Mouse (Mus musculus): ENCODE results near the gene Efna2.

Gene Efna2

DNA sequence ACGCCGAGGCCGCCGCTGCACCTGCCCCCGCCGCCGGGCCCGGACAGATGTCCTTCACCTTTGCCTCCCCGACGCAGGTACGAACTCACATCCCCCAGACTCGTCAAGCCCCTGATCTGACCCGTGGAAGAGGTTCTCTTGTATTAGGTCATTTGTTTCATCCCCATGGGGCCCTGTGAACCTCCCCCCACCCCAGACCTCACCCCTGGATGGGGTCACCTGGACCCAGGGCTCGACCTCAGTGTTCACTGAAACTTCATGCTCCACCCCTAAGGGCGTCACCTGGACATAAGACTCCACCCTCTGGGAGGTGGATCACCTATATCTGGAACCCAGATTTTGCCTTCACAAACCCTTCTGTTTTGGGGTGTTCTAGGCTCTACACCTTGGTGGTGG lies 36.8 kb upstream of the Efna2 start:
- no peak for DNase-seq

- DNase-seq, result peak in 1 of 2 experiments; percentile 34
These were observed 35.6 kb upstream of the Efna2 start for GRCm38 (mm10) chr10:80143664-80144063.

GRCm38 (mm10) chr10:80144159-80144558 lies 35.1 kb upstream of the Efna2 start:
- peak in 1 of 2 experiments; percentile 16 for DNase-seq

- peak; percentile 86 to 92 for DNase-seq
These were observed 34.1 kb upstream of the Efna2 start for GRCm38 (mm10) chr10:80144864-80145838.

DNA sequence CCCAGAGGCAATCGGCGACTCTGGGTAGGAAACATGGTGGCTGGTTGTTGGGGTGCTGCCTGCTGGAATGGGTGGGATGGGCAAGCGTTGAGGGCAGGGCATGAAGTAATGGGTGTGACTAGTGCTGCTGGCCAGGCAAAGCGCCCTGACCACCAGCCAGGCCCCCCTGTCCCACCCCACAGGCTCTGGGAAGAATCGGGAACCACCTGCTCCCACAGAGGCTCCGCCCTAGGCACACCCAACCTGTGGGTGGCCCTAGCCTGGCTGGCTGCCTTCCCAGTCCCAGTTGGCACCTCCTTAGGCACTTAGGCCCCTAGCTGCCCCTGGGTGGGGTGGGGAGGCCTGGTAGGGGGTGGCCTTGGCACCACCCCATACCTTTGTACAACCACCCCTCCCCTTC lies 33.4 kb upstream of the Efna2 start:
- DNase-seq, result peak; percentile 54 to 69

- DNase-seq, result peak in 1 of 2 experiments; percentile 33
These were observed 32.7 kb upstream of the Efna2 start for GRCm38 (mm10) chr10:80146568-80147011.

DNA sequence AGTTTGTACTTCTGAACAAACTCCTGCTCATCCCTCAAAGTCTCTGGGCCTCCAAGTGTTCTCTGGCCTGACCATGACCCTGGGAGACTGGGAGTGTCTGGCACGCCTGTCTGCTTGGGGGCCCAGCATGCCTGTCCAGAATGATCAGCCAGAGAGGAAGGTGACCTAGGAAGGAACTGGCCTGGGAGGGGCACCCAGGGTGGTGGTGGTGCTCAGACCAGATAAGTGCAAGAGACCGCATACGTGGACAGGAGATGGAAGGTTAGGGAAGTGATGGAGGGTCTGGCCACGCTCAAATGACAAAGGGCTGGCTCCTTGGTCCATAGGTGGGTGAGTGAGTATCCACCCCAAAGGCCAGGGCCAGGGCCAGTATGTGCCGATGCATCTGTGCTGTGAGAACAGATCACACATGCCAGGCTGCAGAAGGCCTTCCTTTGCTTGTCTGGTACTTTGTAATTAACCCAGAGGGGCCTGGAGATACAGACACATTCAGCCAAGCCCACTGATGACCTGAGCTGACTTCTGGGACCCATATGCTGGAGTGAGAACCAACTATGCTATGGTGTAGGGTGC lies 32.0 kb upstream of the Efna2 start:
- DNase-seq, result peak in 1 of 2 experiments; percentile 36

GRCm38 (mm10) chr10:80147719-80148601 lies 31.3 kb upstream of the Efna2 start, which contains the start of gene Midn:
Midn (plus strand) TSS chr10:80148272.
- peak; percentile 75 to 84 for DNase-seq

DNA sequence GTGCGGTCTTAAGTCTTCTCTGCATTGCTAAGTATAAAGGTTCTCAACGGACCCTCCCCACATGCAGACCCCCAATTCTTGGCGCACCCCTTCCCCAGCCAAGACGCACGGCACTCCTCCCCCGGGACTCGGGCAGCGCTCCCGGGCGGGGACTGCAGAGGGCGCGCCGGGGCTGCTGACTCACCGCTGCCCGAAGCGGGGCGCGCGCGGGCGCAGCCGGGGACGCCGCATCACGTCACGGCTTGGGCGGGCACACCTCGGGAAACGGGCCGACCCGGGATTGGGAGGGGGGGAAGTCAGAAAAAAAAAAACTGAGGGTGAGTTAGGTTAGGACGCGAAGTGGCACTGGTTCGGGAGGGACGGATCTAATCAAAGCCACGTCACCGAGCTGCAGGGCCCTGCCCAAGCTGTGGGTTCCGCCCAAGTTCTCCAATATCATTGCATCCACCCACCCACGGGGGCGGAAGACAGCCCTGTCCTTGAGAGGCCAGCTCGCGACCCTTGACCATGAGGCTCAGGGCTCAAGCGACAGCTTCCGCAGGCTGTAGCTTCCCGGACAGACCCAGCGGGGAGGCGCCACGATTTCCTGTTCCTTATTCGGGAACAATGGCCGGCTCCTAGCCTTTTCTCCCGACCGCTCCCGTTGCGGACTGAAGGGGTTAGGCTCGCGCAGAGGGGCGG lies 30.5 kb upstream of the Efna2 start:
- peak; percentile 95 to 97 for DNase-seq

DNA sequence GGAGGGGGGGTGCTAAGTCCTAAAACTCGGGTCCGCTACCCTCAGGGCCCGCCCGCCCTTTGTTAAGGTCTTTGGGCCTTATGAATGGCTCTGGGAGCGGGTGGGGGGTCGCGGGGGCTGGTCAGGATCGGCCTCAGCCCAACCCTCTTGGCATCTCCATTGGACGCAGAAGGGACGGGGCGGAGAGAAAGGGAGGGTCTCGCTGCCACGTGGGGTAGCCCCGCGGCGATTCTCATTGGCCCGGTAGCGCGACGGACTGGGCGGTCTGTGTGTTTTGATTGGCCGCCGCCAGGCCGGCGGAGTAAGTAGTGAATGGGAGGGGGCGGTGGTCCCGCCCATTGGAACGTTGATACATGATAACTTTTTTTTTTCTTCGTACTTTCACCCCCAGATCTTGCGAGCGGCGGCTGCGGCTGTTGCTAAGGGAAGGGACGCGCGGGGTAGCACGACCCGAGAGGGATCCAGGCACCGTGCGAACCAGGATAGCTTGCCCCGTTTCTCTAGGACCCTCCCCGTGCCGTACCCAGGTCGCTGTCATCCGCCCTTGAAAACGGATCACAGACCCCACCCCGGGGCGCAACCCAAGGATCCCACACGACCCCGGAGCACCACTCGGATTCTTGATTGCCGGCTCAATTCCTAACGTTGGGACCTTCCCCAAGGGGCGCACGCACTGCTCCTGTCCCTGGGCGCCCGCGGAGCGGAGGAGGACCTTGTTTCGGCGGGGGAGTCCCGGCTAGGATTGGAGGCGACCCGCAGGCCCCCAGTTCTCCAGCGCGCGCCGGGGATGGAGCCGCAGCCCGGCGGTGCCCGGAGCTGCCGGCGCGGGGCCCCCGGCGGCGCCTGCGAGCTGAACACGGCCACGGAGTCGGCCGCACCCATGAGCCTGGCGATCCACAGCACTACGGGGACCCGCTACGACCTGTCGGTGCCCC lies 29.7 kb upstream of the Efna2 start:
- DNase-seq, result peak; percentile 98 to 99

DNA sequence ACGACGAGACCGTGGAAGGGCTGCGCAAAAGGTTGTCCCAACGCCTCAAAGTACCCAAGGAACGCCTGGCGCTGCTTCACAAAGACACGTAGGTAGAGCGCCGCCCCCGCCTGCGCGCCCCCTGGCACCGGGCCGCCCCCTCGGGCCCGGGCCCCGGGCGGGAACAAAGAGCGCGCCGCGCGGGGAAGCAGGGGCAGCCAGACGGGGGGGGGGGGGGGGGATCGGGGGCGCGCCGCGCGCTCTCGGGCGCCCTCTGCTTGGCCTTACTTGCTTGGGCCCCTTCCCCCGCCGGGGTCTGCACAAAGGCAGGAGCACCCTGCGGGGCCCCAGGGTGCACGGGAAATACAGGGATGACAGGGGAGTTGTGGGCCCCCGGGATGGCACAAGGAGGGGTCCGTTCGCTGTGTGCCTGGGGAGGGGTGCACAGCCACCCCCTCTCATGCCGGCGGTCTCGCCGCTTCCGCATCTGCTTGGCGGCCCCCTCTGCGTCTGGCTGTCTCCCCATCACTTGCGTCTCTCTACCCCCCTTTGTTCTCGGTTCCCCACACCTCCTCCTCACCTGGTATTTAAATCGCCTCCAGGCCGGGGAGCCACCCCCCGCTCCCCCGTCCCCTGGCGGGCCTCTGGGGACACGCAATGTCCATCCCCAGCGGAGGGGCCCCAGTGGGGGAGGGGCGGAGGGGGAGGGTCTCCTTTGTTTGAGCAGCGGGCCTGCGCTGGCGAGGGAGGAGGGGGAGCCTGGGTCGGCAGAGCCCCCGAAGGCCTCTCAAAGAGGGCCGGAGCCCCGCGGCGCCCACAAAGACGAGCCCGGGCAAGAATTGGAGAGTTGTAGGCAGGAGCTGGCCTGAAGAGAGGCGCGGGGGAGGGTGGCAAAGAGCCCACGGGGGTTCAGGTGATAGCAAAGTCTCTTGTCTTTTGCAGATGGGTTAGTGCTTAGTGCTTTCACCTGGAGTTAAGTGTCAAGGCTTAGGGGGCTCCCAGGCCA lies 28.8 kb upstream of the Efna2 start:
- peak; percentile 80 to 82 for DNase-seq

DNA sequence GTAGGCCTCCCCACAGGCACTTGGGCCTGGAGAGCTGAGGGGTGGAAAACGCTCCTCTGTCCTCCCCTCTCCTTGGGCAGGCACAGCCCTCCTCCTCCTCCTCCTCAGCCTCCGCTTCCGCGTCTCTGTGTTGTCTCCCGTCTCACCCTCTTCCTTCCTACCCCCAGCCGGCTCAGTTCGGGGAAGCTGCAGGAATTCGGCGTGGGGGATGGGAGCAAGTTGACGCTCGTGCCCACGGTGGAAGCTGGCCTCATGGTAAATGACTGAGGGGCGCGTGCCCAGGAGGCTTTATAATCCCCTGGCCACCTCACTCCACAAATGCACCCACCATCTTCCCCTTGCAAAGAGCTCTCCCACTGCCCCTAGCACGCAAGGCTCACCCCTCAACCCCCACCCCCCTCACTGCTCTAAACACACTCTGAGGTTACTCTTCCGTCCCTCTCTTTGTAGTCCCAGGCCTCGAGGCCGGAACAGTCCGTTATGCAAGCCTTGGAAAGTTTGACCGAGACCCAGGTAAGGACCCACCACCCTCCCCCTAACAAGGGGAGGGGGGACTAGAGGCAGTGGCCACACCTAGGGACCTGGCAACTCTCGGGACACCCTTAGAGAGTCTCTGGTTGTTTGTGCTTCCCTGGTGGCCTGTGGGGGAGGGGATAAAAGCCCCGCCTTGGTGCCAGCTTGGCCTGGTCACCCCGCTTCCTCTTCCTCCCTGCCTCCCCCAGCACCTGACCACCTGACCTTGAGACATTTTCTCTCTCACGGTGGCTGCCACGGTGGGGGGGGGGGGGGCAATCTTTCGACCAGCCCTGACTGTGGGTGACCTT lies 27.9 kb upstream of the Efna2 start:
- DNase-seq, result peak; percentile 70 to 79

GRCm38 (mm10) chr10:80152071-80152872 lies 27.0 kb upstream of the Efna2 start:
- peak in 1 of 2 experiments; percentile 47 for DNase-seq

GRCm38 (mm10) chr10:80152873-80153260 lies 26.4 kb upstream of the Efna2 start:
- DNase-seq, result peak in 1 of 2 experiments; percentile 38

- DNase-seq, result no peak
These were observed 25.6 kb upstream of the Efna2 start for GRCm38 (mm10) chr10:80153713-80154112.

GRCm38 (mm10) chr10:80154384-80154783 lies 24.9 kb upstream of the Efna2 start:
- peak in 1 of 2 experiments; percentile 10 for DNase-seq

DNA sequence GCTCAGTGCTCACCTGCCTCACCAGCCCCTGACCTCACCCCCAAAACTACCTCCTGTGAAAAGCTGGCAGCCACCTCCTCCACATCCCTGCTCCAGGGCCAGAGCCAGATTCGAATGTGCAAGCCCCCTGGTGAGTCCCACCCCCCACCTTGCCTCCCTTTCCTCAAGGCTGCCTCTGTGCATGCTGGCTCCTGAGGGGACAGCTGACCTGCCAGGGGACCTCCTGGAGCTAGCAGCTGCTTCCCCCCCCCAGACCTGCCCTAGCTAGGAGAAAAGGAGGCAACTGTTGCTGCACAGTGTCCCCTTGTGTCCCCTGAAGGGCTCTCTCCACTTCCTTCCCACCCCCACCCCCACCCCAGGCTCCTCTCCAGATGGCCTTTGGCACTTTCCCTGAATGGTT lies 24.0 kb upstream of the Efna2 start:
- peak in 1 of 2 experiments; percentile 19 for DNase-seq
